Mouse (Mus musculus) midbrain, embryonic 15.5 days (tissue): ENCODE results near the gene Dll1. TPM values are rescaled to one million over a fixed set of nuclear protein-coding genes. Genes with fewer than 3 reads are reported as not detected.

ENCODE experiments used
- ATAC-seq: fragments of 200-750 bp; cut with Nextera tagmentation; replicated peaks from 2 replicates; pipeline ENCODE4 v1.8.0; 2017; ENCODE audit warnings: moderate TSS enrichment
- H3K27ac ChIP-seq: fragments of 300-500 bp; sonication (generic); 2 replicates; pipeline ENCODE4 v1.5.1; 2015; ENCODE audit warnings: mild to moderate bottlenecking, inconsistent platforms
- H3K27me3 ChIP-seq: fragments of 300-500 bp; sonication (generic); replicated peaks from 2 replicates; pipeline ENCODE4 v1.6.1; 2015; ENCODE audit warnings: inconsistent platforms
- H3K36me3 ChIP-seq: fragments of 300-500 bp; sonication (generic); replicated peaks from 2 replicates; pipeline ENCODE4 v1.6.1; 2015; ENCODE audit warnings: inconsistent platforms
- H3K4me1 ChIP-seq: fragments of 300-500 bp; sonication (generic); 2 replicates; pipeline ENCODE4 v1.6.1; 2015; ENCODE audit warnings: inconsistent platforms
- H3K4me2 ChIP-seq: fragments of 300-500 bp; sonication (generic); 2 replicates; pipeline ENCODE4 v1.6.1; 2015; ENCODE audit warnings: inconsistent platforms, mild to moderate bottlenecking, moderate library complexity
- H3K4me3 ChIP-seq: fragments of 300-500 bp; sonication (generic); 2 replicates; pipeline ENCODE4 v1.5.1; 2015; ENCODE audit warnings: mild to moderate bottlenecking, inconsistent platforms
- H3K9ac ChIP-seq: fragments of 300-500 bp; sonication (generic); 2 replicates; pipeline ENCODE4 v1.6.1; 2015; ENCODE audit warnings: mild to moderate bottlenecking, inconsistent platforms
- H3K9me3 ChIP-seq: fragments of 300-500 bp; sonication (generic); 2 replicates; pipeline ENCODE4 v1.6.1; 2016; ENCODE audit warnings: inconsistent platforms
- WGBS: fragments of 180-500 bp; shearing (Covaris S2); methylation state at CpG from one replicate; pipeline ENCODE4 v1.1.7; 2015; ENCODE audit warnings: mixed read lengths; 5-methylcytosine and 5-hydroxymethylcytosine counted together
- polyA plus RNA-seq: library from polyadenylated mRNA; unstranded; fragments of >200 nt; fragmentation: Nextera tagmentation; extraction: Ambion mirVana; gene quantifications from 2 replicates; pipeline ENCODE4 v1.2.1, GENCODE M21; 2015

Gene Dll1
- polyA plus RNA-seq = 20.5 and 24.0 TPM in 2 replicates

DNA sequence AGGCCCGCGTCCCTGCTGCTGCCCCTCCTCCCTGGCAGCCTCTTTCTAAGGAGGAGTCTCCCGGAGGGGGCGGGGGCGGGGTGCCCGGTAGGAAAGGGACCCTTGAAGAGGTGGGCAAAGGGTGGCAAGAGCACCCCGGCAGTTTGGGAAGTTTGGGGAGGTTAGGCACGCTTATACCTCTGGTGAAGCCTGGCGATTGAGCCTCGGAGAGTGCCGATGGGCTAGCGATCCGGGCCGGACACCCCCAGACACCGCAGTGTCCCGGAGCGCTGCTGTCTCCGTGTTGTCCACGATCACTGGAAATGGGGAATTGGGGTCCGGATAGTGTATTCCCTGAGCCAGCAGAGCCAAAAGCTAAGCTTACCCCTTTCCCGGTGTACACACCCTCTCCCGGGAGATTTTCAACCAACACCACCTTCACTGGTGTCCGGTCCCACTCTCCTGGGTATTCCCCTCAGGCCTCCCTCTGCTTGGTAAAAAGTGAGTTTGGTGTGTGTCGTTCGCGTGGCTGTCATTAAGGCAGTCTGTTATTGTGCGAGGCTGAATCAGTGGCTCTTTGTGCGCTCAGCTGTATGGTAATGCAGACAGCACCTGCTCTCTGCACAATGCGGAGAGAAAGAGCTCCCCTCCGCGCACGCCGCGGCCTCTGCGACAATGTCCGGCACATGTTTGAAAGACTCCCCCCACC, at the start of gene Dll1:
Gene Dll1 (minus strand): TSS at position 379 of the 688 bp plus-strand sequence.
- peaks cover 69% of the 10 kb centered on the region for H3K4me1 ChIP-seq
- no peaks in the 10 kb centered on the region for H3K27me3 ChIP-seq
- under 1% methylated on average over 36 of the region's 36 CpGs for WGBS
- peak within 1 kb of the TSS; percentile 95 for H3K4me2 ChIP-seq
- no peaks in the 10 kb centered on the region for H3K9me3 ChIP-seq
- H3K9ac ChIP-seq = peak within 1 kb of the TSS; percentile 84
- ATAC-seq = peak; percentile 51
- H3K4me3 ChIP-seq = peak within 1 kb of the TSS; percentile 75
- peak within 1 kb of the TSS; percentile 98 for H3K27ac ChIP-seq
- H3K36me3 ChIP-seq = no peaks in the 10 kb centered on the region

DNA sequence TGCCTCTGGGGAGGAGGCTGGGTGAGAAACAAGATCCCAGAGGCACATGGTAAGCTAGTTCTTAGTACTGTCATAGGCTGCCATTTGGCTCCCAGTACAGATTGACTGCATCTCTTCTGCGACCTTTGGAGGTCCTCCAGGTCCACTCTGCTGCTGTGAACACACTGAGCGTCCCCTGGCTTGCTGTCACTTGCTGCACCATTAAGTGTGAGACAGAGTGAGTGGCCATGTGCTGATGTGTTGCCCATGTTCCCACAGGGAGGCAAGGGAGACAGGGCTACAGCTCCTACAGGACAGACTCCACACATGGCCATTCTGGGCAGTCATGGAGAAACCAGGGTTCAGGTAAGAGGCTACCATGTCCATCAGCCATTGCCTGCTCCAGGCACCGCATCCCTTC, 49.3 kb upstream of the Dll1 start:
- Histone ChIP-seq H3K4me1 (no peaks in the 10 kb centered on the region), H3K9me3 (no peaks in the 10 kb centered on the region), H3K27ac (no peak overlapping the region), H3K36me3 (peaks cover 77% of the 10 kb centered on the region), H3K4me2 (no peak overlapping the region), H3K4me3 (no peak overlapping the region), H3K27me3 (no peaks in the 10 kb centered on the region), H3K9ac (no peak overlapping the region)
- no peak for ATAC-seq
- 93% methylated on average over 3 of the region's 3 CpGs for WGBS

DNA sequence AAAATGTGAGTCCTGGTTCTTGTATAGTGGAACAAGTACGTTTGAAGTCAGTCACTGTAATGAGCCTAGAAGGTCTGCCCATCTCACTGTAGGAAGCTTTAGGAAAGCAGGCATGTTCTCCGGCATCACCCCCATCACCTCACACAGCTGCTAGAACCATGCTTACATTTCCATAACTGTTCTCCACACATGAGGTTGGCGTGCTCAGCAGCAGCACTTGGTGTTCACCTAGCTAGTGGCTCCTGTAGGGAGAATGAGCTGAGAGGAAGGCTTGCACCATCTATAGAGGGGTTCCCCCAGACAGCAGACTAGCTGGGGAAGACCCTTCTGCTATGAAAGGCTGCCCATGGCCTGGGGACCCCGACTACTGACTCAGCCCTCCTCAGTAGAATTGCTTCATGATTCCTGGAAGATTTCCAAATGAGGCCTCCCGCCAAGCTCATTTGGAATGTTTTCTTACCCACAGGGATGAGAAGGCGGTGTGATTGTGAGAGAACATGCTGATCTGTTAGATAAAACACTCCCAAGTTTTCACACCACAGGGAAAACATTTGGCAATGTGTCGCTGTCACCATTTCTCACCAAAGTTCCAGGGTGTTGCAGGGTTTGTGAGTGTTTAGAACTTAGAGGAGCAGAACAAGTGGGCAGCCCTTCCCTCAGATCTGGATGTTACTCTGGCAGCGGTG, 46.6 kb upstream of the Dll1 start:
- H3K27ac ChIP-seq = no peak overlapping the region
- no peaks in the 10 kb centered on the region for H3K27me3 ChIP-seq
- H3K36me3 ChIP-seq = peaks cover 83% of the 10 kb centered on the region
- WGBS = 85% methylated on average over 8 of the region's 8 CpGs
- ATAC-seq = no peak
- no peaks in the 10 kb centered on the region for H3K4me1 ChIP-seq
- no peak overlapping the region for H3K4me3 ChIP-seq
- no peak overlapping the region for H3K4me2 ChIP-seq
- no peaks in the 10 kb centered on the region for H3K9me3 ChIP-seq
- H3K9ac ChIP-seq = no peak overlapping the region

DNA sequence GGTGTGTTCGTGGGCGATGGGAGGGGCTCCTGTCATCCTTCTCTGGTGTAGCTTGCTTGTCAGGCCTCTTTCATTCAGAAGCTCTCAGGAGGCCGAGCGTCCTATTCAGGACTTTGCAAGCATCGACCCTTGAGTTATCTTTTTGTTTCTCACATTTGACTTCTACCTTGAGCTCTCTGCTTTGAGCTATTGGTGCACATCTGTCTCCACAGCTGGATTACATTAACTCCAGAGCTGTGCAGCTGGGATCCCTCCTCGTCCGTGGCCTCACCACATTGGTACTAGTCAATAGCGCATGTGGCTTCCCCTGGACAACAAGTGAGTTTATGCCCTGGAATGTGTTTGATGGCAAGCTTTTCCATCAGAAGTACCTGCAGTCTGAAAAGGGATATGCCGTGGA, 46.0 kb upstream of the Dll1 start:
- WGBS = 93% methylated on average over 9 of the region's 9 CpGs
- no peak overlapping the region for H3K27ac ChIP-seq
- no peaks in the 10 kb centered on the region for H3K4me1 ChIP-seq
- no peak for ATAC-seq
- H3K27me3 ChIP-seq = no peaks in the 10 kb centered on the region
- H3K4me2 ChIP-seq = no peak overlapping the region
- no peak overlapping the region for H3K9ac ChIP-seq
- H3K4me3 ChIP-seq = no peak overlapping the region
- H3K9me3 ChIP-seq = no peaks in the 10 kb centered on the region
- H3K36me3 ChIP-seq = peaks cover 84% of the 10 kb centered on the region

DNA sequence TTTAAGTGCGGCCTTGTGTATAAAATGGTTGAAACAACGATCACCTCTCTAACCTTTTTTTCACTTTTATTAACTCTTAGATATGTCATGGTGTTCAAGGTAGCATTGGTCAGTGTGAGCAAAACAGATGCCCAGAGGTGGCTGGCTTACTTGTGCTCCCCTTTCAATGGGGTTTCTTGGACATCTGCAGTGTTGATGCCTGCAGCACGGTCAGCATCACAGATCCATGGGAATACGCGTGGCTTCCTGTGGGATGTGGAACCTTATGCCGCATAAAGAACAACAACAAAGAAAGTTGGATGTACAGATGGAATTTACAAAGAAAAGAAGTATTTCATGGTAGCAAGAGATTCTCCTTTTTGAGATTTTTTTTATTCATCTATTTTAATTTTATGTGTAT, 44.8 kb upstream of the Dll1 start:
- no peak for ATAC-seq
- H3K4me3 ChIP-seq = no peak overlapping the region
- H3K4me2 ChIP-seq = no peak overlapping the region
- peaks cover 87% of the 10 kb centered on the region for H3K36me3 ChIP-seq
- 97% methylated on average over 6 of the region's 6 CpGs for WGBS
- H3K4me1 ChIP-seq = no peaks in the 10 kb centered on the region
- no peak overlapping the region for H3K27ac ChIP-seq
- no peaks in the 10 kb centered on the region for H3K9me3 ChIP-seq
- no peak overlapping the region for H3K9ac ChIP-seq
- H3K27me3 ChIP-seq = no peaks in the 10 kb centered on the region

DNA sequence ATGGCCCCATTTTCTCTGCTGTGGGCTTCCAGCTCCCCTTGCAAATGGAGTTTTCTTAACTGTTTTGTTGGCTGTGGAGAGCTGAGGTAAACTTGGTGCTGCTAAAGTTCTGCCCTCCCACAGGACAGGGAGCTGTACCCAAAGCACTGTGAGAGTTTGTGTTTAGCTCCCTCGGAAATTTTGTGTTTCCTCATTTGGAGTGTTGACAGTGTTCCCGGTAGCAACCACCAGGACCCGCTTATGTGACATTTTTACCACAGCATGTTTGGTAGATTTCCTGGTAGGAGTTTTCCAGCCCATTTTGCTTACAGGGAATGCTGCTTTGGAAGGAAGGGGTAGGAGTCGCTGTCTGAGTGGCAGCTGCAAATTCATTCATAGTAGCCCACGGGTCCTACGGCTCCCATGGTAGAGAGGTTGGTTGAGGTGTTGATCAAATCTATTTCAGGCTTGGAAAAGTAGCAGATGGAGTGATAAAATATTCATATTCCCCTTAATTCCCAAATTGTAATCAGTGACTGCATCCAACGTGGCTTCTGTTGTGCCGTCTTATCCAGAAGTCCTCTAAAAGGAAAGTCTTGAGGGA, 43.4 kb upstream of the Dll1 start:
- no peak overlapping the region for H3K9ac ChIP-seq
- no peak for ATAC-seq
- H3K4me1 ChIP-seq = no peaks in the 10 kb centered on the region
- no peak overlapping the region for H3K27ac ChIP-seq
- no peak overlapping the region for H3K4me3 ChIP-seq
- H3K9me3 ChIP-seq = no peaks in the 10 kb centered on the region
- H3K36me3 ChIP-seq = peaks cover 85% of the 10 kb centered on the region
- H3K27me3 ChIP-seq = no peaks in the 10 kb centered on the region
- H3K4me2 ChIP-seq = no peak overlapping the region
- 75% methylated on average over 8 of the region's 8 CpGs for WGBS

DNA sequence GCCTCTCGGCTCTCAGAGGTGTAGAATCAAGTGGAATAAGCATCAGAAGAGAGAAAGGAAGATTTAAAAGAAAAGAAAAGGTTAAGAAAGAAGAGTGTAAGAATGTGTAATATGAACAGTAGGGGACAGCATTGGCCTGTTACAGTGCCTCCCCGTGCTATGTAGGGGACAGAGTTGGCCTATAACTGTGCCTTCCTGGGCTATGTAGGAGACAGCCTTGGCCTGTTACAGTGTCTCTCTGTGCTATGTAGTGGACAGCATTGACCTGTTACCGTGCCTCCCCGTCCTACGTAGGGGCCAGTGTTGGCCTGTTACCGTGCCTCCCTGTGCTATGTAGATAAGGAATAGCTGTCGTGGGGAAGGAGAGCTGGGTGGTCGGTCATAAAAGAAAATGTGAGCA, 42.9 kb upstream of the Dll1 start:
- H3K27ac ChIP-seq = no peak overlapping the region
- no peak overlapping the region for H3K4me3 ChIP-seq
- H3K4me1 ChIP-seq = no peaks in the 10 kb centered on the region
- 93% methylated on average over 8 of the region's 8 CpGs for WGBS
- H3K9ac ChIP-seq = no peak overlapping the region
- no peak overlapping the region for H3K4me2 ChIP-seq
- no peak for ATAC-seq
- H3K9me3 ChIP-seq = no peaks in the 10 kb centered on the region
- H3K36me3 ChIP-seq = peaks cover 86% of the 10 kb centered on the region
- no peaks in the 10 kb centered on the region for H3K27me3 ChIP-seq

DNA sequence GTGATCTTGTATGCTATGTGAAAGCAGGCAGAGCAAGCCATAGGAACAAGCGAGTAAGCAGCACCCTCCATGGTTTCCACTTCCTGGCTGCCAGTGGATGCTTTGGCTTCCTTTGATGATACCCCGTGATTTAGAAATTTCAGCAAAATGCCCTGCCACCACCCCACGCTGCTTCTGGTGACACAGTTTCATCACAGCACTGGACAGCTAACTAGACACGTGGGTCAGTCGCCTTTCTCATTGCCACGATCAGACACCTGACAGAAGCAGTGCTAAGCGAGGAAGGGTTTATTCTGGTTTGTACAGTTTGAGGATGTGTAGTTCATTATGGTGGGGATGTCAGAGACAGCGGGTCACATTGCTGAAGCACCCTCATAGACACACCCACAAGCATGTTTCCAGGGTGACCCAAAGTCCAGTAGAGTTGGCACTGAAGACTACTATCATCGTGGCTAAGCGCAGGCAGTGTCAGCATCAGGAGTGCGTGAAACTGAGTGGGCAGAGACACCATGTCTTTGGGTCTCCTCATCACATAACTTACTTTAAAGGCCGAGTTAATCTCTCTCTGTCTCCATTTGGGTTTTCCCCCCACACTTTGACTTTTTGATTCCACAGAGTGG, 40.0 kb upstream of the Dll1 start:
- H3K27me3 ChIP-seq = no peaks in the 10 kb centered on the region
- H3K4me3 ChIP-seq = no peak overlapping the region
- H3K27ac ChIP-seq = no peak overlapping the region
- H3K4me1 ChIP-seq = no peaks in the 10 kb centered on the region
- H3K4me2 ChIP-seq = no peak overlapping the region
- no peak for ATAC-seq
- H3K9ac ChIP-seq = no peak overlapping the region
- 92% methylated on average over 12 of the region's 12 CpGs for WGBS
- H3K36me3 ChIP-seq = peaks cover 74% of the 10 kb centered on the region
- no peaks in the 10 kb centered on the region for H3K9me3 ChIP-seq

DNA sequence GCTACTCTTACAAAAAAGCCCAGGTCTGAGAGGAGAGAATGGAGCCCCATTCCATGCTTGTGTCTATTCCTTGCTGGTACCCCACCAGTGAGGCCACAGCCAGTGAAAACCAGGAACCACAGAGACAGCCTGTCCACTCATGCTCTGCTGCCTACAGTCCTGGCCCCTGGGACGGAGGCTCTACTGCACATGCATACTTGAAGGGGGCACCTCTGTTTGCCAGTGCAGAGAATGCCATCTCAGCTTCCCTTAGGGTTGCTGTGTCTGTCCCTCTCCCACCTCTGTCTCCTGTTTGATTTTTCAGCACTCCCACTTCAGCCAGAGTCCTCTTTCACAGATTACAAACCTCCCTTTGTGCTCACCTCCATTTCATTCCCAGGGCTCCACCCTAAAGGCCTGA, 34.2 kb upstream of the Dll1 start:
- WGBS = 93% methylated on average over 1 of the region's 1 CpGs
- H3K4me3 ChIP-seq = no peak overlapping the region
- H3K27me3 ChIP-seq = no peaks in the 10 kb centered on the region
- H3K9ac ChIP-seq = no peak overlapping the region
- no peak overlapping the region for H3K27ac ChIP-seq
- H3K36me3 ChIP-seq = peaks cover 70% of the 10 kb centered on the region
- no peak overlapping the region for H3K4me2 ChIP-seq
- H3K9me3 ChIP-seq = no peaks in the 10 kb centered on the region
- no peaks in the 10 kb centered on the region for H3K4me1 ChIP-seq
- ATAC-seq = no peak

DNA sequence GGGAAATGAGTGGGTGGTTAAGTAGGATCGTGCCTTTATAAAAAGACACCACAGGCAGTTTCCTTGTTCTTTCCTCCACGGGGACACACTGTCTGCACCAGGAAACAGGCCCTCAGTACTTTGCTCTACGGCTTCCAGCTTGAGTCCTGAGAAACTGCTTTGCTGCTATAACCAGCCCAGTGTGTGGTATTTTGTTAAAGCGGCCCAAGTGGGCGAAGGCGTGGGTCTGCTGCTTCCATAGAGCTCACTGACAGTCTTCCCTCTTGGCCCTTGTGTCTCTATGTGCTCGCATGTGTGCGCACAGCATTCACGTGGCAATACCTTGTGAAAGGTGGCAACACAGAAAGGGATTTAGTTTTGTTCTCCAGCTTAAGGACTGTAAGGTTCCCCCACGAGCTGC, 32.6 kb upstream of the Dll1 start:
- Histone ChIP-seq H3K27ac (no peak overlapping the region), H3K27me3 (no peaks in the 10 kb centered on the region)

DNA sequence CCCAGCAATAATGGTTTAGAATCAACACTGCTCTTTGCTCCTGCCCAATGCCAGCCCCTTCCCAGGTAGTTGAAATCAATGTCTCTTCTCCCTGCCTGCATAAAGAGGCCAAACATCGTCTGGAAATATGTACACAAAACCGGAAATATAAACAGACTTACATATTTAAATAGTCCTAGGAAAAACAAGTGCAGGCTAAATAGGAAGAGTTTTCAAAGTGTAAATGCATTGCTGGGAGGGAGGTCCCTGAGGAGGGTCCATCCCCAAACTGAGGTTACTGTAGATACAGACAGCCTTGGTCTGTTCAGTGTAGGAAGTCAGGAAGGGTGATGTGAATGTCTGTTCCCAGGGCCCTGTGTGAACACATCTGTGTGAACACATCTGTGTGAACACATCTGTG, 29.9 kb upstream of the Dll1 start:
- Histone ChIP-seq H3K4me2 (no peak overlapping the region), H3K36me3 (peaks cover 81% of the 10 kb centered on the region), H3K9me3 (no peaks in the 10 kb centered on the region), H3K9ac (no peak overlapping the region), H3K27me3 (no peaks in the 10 kb centered on the region), H3K4me3 (no peak overlapping the region), H3K27ac (no peak overlapping the region), H3K4me1 (no peaks in the 10 kb centered on the region)
- WGBS = 90% methylated on average over 2 of the region's 2 CpGs
- ATAC-seq = no peak

More for the DNA sequence above, 32.6 kb upstream of the Dll1 start:
- Histone ChIP-seq H3K4me3 (no peak overlapping the region), H3K4me2 (no peak overlapping the region), H3K36me3 (peaks cover 71% of the 10 kb centered on the region), H3K9me3 (no peaks in the 10 kb centered on the region), H3K9ac (no peak overlapping the region), H3K4me1 (no peaks in the 10 kb centered on the region)
- WGBS = 84% methylated on average over 10 of the region's 10 CpGs
- no peak for ATAC-seq

DNA sequence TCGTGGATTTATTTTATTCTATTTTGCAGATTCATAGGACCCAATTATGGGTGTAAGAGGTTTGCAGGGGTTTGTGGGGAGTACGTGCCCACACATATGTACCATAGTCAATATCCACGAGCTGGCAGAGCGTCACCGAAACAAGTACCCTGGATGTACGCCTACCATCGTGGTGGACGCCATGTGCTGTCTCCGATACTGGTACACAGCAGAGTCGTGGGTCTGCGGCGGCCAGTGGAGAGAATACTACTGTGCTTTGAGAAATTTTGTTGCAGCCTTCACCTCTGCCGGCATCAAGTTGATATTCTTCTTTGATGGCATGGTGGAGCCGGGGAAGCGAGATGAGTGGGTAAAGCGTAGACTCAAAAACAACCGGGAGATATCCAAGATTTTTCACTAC, 25.0 kb upstream of the Dll1 start:
- peaks cover 42% of the 10 kb centered on the region for H3K36me3 ChIP-seq
- H3K4me3 ChIP-seq = no peak overlapping the region
- no peak overlapping the region for H3K9ac ChIP-seq
- H3K4me1 ChIP-seq = peaks cover 22% of the 10 kb centered on the region
- no peaks in the 10 kb centered on the region for H3K9me3 ChIP-seq
- 98% methylated on average over 17 of the region's 17 CpGs for WGBS
- no peak for ATAC-seq
- no peak overlapping the region for H3K27ac ChIP-seq
- no peak overlapping the region for H3K4me2 ChIP-seq
- no peaks in the 10 kb centered on the region for H3K27me3 ChIP-seq
